Mouse (Mus musculus) embryo, embryonic 10.5 days (tissue): Measurements from ENCODE around the gene Lrrc49.
A peak's percentile ranks its signal among the peaks of the same experiment; 100 is the strongest.

ENCODE experiments used
- DNase-seq: peaks from one replicate; pipeline ENCODE4 v3.0.0-alpha.2; 2015; ENCODE audit warnings: low spot score

Gene Lrrc49

GRCm38 (mm10) chr9:60595406-60595805 lies 92.6 kb downstream of the Lrrc49 start:
- no peak for DNase-seq

- no peak for DNase-seq
Observed at GRCm38 (mm10) chr9:60592974-60593373, 95.0 kb downstream of the Lrrc49 start.

- no peak for DNase-seq
Observed at GRCm38 (mm10) chr9:60592363-60592762, 95.6 kb downstream of the Lrrc49 start.

GRCm38 (mm10) chr9:60590871-60591624 lies 96.9 kb downstream of the Lrrc49 start:
- no peak for DNase-seq

GRCm38 (mm10) chr9:60588914-60589313 lies 99.0 kb downstream of the Lrrc49 start:
- no peak for DNase-seq

GRCm38 (mm10) chr9:60586920-60587319 lies 101.0 kb downstream of the Lrrc49 start:
- DNase-seq, result no peak

- no peak for DNase-seq
Observed at GRCm38 (mm10) chr9:60585206-60585605, 102.8 kb downstream of the Lrrc49 start.

- no peak for DNase-seq
Observed at GRCm38 (mm10) chr9:60582553-60582952, 105.4 kb downstream of the Lrrc49 start.

GRCm38 (mm10) chr9:60573011-60573410 lies 114.9 kb downstream of the Lrrc49 start:
- DNase-seq, result no peak

- DNase-seq, result no peak
Observed at GRCm38 (mm10) chr9:60571725-60572124, 116.2 kb downstream of the Lrrc49 start.

GRCm38 (mm10) chr9:60571041-60571440 lies 116.9 kb downstream of the Lrrc49 start:
- DNase-seq, result no peak

GRCm38 (mm10) chr9:60569366-60569765 lies 118.6 kb downstream of the Lrrc49 start:
- DNase-seq, result no peak

- DNase-seq, result no peak
Observed at GRCm38 (mm10) chr9:60563809-60564208, 124.1 kb downstream of the Lrrc49 start.

- peak; percentile 77 for DNase-seq
Observed at GRCm38 (mm10) chr9:60562443-60563371, 125.3 kb downstream of the Lrrc49 start.

GRCm38 (mm10) chr9:60561641-60562289 lies 126.2 kb downstream of the Lrrc49 start:
- DNase-seq, result peak; percentile 40

GRCm38 (mm10) chr9:60558507-60558906 lies 129.5 kb downstream of the Lrrc49 start:
- DNase-seq, result no peak

GRCm38 (mm10) chr9:60551238-60551637 lies 136.7 kb downstream of the Lrrc49 start:
- no peak for DNase-seq

GRCm38 (mm10) chr9:60548182-60548581 lies 139.8 kb downstream of the Lrrc49 start:
- peak; percentile 57 for DNase-seq

- DNase-seq, result no peak
Observed at GRCm38 (mm10) chr9:60546169-60546568, 141.8 kb downstream of the Lrrc49 start.

- no peak for DNase-seq
Observed at GRCm38 (mm10) chr9:60545361-60546096, 142.4 kb downstream of the Lrrc49 start.

GRCm38 (mm10) chr9:60543422-60544015 lies 144.4 kb downstream of the Lrrc49 start:
- DNase-seq, result peak; percentile 40
